Mouse (Mus musculus): Measurements from ENCODE around the gene Gm28043. TPM values are rescaled to one million over a fixed set of nuclear protein-coding genes. Genes with fewer than 3 reads are reported as not detected.
"Not testable (repeated sequence)": the region's sequence is repeated elsewhere in the genome, so short reads cannot be mapped to it uniquely, and the experiment has no call there.

Gm28043 gene
- polyA plus RNA-seq, 1 experiment, result 0.25 TPM

DNA sequence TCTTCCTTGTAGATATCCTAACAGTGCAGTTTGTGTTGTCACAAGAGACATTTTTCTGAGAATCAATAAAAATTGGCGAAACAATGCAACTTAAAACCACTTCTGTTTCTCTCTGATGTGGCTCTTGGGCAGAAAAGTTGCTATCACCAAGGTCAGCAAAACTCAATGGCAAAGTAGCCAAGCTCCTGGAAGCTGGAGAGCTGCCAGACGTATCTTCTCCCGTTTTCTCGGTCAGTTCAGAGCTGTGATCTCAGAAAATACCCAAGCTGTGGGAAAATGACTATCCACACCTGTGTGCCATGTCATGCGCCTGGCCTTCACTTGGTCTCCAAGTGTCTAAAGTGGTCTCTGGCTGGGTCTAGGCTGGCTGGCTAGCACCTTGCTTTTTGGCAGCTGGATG, 91.2 kb downstream of the Gm28043 start:
- WGBS, result 77% methylated on average over 5 of the region's 5 CpGs
- DNase-seq (ENCODE audit: low read depth, low spot score), result no peak

DNA sequence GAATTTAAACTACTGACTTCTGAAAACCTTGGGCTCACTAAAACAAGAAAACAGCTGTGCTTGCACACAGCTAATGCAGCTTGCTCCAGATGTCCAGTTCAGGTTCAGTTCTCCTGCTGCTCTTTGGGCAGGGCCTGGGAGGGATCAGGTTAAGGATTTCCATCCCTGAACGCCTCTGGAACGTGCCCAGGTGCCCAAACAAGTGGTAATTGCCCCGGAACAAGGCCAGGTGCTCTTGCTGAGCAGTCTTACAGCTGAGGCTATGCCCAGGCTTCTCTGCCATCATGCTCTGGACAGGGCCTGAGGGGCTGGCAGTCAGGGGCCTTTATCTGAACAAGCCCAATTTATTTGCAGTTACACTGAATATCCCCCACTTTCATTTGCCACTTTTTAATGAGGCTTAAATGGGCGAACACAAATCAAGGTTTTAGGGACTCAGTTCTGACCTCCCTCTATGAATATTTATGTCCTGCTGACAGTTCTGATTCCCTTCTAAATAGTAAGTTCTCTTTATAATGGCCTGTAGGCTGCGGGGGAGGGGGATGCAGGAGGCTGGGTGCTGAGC, 92.4 kb downstream of the Gm28043 start:
- DNase-seq (ENCODE audit: low read depth, low spot score), result no peak
- 47% methylated on average over 5 of the region's 5 CpGs for WGBS

DNA sequence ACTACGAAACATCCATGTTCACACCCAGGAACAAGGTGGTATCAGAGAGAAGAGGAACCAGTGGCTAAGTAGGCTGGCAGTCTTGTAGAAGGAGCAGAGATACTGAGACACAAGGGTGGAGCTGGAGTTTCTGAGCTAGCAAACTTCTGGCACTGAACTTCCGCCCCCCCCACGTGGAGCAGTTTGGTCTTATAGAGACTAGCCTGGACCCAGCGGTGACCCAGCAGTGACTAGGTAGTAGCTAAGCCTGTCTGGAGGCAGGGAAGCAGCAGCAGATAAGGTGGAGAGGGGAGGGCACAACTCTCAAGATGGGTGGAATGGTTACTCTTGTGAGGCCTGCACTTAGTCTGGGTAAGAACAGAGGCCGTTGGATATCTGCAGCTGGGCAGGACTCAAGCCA, 94.1 kb downstream of the Gm28043 start:
- 75% methylated on average over 5 of the region's 5 CpGs for WGBS
- no peak for DNase-seq (ENCODE audit: low read depth, low spot score)

DNA sequence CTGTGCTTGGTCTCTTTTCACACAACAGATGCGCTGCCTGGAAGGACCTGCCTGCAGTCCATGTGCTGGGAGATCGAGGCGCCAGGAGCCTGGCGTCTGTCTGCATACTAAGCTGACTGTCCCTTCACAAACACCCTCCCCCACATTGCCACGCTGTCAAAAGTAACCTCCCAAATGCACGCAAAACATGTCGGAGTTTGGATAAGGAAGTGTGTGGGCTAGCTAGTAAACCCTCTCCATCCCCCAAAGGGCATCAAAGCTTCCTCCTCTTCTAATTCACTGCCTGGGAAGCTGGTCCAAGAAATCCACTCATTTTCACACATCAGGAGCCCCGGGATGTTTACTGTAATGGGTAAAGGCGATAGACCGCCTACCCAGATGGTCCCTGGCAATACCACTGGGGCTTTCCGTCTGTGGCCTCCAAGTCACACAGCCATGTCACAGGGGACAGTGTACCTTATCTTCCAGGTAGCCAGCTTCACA, 95.9 kb downstream of the Gm28043 start:
- 84% methylated on average over 11 of the region's 11 CpGs for whole genome bisulfite sequencing
- DNase-seq (ENCODE audit: low read depth, low spot score), result no peak

DNA sequence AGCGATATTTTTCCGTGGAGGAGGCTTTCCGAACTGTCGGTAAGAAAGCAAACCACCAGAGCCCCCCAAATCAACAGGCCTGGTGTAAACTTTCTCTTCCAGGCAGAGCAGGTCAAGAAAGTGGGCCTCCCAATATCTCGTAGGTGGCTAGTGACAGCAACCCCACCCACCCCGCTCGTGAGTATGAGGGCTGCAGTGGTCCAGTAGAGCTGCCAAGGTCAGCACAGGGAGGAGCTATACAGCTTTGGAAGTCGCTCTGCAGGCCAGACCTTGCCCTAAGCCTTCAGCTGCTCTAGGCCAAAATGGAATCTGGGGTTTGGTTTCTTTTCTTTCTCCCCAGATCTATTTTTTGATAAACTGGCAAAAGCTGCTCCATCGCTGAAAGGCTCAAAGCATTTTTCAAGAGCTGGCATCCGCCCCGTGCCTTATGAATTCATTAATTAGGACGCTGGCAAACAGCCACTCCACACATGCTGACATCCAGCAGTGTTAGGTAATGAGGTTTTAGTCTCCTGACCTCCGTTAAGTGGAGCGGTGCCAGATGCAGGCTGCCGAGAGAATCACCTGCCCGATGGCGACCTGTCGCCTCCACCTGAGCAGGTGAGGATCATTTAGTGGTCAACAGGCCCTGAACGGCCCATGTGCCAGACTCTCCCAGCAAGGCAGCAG, 96.5 kb downstream of the Gm28043 start:
- no peak for DNase-seq (ENCODE audit: low read depth, low spot score)
- WGBS, result 64% methylated on average over 19 of the region's 19 CpGs

DNA sequence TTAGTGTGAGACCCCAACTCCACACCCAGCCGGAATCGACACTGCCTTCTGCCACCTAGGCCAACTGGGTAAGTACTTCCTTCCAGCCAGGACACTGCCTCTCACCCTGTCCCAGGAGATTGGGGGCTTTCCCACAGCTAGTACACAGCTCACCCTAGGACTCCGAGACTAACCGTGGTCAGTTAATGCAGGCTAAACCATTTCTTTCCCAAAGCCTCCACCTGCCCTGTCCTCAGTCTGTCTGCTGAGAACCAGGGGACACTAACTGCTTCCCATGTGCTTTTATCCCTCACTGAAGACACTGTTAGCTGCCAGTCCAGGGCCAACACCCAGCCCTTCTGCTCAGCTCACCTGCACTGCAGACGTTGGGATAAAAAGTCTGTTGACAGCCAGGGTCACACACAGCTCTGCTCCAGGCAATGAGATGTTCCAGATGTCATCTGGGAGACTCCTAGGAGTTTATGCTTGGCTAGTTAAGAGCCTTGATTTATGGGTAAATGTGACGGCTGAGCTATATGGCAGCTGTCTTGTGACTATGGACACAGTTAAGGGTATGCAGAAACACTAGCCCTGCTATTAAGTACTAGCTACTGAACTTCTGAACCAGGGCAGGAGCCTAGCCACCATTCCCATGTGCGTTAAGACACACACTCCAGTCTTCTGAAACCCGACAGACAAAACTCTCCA, 97.2 kb downstream of the Gm28043 start:
- DNase-seq (ENCODE audit: low read depth, low spot score), result no peak
- WGBS, result 60% methylated on average over 8 of the region's 8 CpGs

DNA sequence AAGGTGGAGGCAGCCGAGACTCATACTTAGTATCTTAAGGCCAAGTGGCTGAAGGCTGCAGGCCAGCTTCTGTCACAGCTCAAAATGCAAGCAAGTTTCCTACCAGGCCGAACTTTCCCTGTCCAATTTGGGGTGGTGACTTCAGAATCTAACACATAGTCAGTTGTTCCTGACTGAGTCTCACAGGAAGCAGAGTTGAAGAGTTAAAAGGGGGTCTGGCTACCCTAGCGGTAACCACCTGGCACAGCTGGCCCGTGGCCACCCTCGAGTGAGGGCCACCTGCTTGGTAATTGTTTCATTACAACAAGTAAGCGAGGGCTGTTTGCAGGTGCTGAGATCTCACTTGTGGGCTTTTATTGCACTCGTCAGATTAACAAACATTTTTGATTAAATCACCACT, 97.9 kb downstream of the Gm28043 start:
- no peak for DNase-seq (ENCODE audit: low read depth, low spot score)
- WGBS, result 35% methylated on average over 7 of the region's 7 CpGs

DNA sequence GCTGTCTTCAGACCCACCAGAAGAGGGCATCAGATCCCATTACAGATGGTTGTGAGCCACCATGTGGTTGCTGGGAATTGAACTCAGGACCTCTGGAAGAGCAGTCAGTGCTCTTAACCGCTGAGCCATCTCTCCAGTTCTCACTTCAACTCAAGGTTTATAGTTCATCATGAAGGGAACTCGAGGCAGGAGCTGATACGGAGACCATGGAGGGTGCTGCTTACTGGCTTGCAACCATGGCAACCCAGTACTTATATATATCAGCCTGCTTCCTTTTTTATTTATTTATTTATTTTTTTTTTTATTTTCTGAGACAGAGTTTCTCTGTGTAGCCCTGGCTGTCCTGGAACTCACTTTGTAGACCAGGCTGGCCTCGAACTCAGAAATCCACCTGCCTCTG, 99.1 kb downstream of the Gm28043 start:
- 96% methylated on average over 4 of the region's 4 CpGs for WGBS
- not testable (repeated sequence) for DNase-seq (ENCODE audit: low read depth, low spot score)

DNA sequence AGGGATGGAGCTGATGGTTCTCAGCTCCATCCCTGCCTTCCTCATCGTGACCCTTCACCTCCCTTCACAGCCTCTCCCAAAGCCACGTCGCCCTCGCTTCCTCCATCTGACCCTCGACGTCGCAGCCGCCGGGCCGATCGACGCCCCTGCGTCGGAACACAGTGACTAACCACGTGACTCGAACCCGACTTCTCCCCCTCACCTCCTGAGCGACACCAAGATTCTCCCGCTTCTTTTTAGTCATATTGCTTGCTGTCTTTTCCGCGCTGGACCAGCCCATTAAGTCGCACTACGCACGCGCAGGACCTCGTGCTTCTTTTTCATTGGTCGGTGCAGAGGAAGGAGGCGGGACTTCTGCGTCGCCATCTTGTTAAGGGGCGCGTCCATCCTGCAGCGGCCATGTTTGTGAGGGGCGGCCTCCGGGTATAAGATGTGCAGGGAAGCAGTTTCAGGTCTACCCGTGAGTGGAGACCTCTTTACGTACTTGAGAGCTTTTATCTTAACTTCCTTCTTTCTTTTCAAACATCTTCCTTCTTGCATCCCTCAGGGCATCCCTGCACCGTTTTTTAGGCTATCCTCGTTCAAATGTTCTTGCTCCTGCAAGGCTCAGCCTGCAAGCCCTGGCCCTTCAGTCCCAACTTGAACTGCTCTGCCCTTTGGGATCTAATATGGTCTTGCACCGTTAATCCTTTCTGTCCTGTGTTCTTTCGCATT, 102.2 kb downstream of the Gm28043 start, which contains the start of gene Ccdc167:
TSS of gene Ccdc167 (minus strand) at position 313 of the 714 bp plus-strand sequence.
- peak; percentile 79 for DNase-seq (ENCODE audit: low read depth, low spot score)
- WGBS, result 5% methylated on average over 41 of the region's 41 CpGs

DNA sequence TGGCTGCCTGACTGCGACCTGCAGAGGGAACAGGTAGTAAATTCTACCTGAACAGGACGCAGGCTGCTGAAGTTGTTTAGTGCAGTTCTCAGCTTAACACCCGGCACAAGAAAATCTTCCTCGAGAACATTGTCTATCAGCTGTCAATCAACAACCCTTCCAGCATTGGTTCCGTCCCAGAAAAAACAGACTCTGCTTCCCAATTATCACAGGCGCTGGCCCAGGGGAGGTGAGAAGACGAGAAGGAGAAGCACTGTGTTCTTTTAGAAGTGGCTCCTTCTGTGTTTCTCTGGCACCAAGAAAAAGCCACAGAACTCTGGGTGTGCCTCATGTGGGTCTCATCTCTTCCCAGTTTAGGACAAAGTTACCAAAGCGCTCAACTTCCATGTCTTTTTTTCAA, 104.0 kb downstream of the Gm28043 start:
- 88% methylated on average over 8 of the region's 8 CpGs for WGBS
- no peak for DNase-seq (ENCODE audit: low read depth, low spot score)

DNA sequence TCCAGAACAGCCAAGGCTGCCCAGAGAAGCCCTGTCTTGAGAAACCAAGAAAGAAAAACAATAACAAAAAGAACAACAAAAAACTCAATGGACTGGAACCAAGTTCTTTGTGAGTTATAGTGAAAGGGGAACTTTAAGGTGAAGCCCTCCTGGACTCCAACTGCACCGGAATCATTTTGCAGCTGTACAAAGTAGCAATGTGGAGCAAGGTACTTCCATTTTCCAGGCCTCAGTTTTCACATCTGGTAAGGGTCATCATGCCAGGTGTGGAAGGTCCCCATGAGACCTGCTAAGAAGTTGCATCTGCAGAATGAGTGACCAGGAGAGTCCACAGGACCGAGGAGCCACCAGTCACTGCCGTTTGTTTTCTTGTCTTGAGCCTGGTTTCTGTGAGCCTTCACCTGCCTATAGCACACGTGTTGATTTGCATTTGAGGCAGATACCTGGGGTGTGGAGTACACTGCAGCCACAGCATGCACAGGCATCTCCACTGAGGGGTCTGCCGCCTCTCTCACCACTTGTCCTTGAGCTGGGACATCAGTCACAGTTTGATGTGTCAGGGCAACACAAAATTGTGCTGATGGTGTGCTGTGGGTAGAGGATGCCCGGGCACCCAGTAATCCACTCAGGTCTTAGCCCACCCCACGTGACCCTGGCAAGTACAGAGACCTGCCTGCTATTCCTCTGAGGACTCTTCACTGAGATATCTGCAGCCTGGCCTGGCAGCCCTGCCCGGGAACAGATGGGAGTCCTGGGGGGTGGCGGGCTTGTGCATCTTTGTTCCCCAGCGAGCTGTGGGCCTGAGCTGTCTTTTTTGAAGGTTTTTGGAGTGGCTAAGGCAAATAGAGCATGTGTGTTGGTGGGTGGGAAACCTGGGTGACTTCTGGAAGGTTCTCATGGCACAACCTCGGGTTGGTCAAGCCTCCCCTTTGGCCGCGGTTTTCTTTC, 105.2 kb downstream of the Gm28043 start:
- WGBS, result 79% methylated on average over 13 of the region's 13 CpGs
- no peak for DNase-seq (ENCODE audit: low read depth, low spot score)

DNA sequence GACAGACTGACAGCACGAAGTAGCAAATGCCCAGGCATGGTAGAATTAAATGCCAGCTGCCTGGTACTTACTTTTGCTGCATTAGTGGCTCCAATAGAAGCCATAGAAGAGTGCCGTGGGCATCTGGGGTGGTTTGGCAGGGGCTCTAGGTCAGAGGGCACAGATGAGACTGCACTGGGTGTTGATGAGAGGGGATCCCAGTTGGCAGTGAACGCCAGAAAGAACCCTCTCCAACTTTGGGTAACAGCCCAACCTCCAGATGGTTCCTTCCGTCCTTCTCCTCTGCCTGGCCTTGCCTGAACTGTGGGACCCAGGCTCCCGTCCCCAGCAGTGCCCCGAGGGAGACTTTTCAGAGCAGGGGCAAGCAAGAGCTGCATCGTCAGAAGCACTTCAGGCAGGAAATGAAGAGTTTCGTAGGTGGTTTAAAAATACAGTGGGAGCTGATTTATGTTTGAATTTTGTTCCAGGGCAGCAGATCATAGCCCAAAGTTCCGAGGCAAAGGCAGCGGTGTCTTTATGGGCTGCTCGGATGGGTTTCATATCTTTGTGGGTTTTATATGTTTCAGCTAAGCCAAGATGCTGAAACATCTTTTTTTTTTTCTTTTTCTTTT, 106.2 kb downstream of the Gm28043 start:
- no peak for DNase-seq (ENCODE audit: low read depth, low spot score)
- whole genome bisulfite sequencing, result 69% methylated on average over 11 of the region's 11 CpGs

DNA sequence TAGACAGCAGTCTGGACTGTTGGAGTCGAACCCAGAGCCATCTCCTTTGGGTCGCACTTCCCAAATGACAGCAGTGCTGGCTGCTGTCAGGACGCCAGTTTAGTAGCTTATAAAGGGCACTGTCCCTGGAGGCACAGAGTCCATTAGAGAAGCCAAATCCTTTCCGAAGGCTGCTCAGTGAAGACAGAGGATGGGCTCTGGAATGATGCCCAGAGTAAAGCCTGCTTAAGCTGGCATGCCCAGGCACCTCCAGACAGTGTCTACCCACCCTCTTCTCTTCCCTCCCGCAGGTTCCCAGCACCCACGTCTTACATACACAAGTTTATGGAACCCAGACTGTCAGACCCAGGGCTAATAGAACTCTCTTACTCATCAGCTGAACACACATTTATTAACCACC, 109.9 kb downstream of the Gm28043 start:
- WGBS, result 42% methylated on average over 6 of the region's 6 CpGs
- no peak for DNase-seq (ENCODE audit: low read depth, low spot score)

DNA sequence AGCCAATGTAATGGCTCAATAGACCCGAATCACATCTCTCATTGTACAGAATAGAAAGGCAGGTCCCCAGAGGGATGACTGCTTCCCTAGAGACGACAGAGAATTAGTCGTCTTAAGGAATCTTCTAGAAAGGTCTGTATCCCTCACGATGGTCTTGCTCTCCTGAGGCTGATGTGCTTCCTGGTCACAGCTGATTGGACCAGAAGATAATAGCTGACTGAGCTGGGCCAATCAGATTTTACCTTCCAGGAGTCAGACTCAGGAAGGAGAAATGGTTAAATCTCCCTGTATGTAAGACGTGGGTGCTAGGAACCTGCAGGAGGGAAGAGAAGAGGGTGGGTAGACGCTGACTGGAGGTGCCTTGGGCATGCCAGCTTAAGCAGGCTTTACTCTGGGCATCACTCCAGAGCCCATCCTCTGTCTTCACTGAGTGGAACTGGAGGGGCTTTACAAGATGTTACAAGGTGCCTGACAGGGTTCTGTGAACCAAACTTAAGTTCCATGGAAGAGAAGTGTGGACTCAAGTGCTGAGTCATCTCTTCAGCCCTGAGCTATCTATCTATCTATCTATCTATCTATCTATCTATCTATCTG, 110.4 kb downstream of the Gm28043 start:
- no peak for DNase-seq (ENCODE audit: low read depth, low spot score)
- WGBS, result 51% methylated on average over 6 of the region's 6 CpGs

DNA sequence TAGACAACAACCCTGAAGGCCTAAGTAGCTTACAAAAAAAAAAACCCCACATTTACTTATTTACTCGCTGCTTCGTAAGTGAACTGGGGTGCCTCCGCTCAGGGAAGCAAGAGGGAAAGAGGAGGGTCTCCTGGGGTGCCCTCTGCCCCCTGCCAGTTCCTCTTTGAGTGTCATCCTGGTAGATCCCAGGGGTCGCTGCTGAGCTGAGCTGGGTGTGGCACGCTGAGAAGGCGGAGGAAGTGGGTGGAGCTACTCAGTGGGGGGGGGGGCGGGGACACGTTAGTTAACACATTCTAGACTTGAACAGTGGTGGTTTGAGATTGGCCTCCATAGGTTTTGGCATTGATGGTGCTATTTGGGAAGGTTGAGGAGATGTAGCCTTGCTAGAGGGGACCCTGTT, 113.4 kb downstream of the Gm28043 start:
- 46% methylated on average over 8 of the region's 8 CpGs for WGBS
- DNase-seq (ENCODE audit: low read depth, low spot score), result no peak

DNA sequence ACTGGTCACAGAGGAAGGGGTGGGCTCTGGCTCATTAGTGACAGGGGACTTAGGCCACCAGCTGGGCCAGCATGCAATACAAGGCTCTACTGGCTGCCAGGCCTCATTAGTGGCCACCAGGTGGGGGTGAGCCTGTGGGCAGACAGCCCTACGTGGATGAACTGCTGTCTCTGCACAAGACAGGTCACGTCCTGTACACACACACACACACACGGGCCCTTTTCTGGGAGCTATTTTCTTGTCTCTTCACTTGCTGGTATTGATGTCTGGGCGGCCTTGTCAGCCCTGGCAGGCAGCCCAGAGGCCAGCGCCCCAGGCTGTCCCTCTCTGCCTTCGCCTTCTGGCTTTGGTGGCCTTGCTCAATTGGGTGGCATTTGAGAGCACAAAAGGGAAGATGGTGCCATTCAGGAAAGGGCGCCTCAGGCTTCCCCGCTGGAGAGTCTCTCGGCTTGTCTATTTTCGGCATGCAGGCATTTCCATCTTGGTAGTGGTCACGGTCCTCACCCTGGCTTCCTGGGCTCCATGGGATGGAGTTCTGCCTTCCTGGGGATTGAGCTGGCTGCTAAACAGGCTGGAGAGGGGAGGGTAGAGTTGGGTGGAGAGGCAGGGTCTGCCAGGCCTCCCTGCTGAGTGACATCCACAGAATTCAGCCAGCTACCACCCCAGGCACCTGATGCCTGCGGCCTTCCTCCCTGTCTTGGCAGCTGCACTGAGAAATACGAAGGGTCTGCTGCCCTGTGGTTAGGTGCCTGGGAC, 116.0 kb downstream of the Gm28043 start:
- no peak for DNase-seq (ENCODE audit: low read depth, low spot score)
- 66% methylated on average over 13 of the region's 13 CpGs for WGBS

DNA sequence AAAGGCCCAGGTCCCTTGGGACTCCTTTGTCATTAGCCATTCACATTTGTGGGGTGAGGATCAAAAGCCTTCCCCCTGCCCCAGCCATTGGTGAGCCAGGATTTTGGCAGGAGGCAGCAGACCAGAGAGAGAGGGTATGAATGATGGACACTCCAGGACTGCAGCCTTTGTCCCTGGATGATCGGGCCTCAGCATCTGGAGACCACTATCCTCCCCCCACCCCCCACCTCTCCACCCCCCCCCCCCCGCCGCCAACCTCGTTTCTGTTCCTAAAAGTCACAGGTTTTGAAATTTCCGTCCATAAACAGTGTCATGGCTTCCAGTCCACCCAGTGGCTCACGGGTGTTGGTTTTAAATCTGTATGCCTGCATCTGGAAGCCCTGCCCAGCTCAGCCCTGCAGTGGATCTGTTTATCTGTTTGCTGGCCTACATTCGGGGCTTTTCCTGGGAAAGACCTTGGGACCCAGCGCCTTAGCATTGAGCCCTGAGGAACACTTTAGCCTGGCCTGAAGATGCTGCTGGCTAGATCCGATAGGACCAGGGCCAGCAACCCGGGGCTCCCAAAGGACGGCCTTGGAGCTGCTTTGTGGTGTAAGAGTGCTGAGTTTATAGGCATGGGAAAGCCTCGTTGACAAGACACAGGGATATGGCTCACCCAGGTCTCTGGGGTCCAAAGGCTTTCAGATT, 116.7 kb downstream of the Gm28043 start:
- no peak for DNase-seq (ENCODE audit: low read depth, low spot score)
- 54% methylated on average over 12 of the region's 12 CpGs for WGBS

Measured in large intestine, adult 2 months (tissue).